Mouse (Mus musculus) CH12.LX (cell line): ENCODE measurements around the gene Rplp2. TPM values are rescaled to one million over a fixed set of nuclear protein-coding genes. Genes with fewer than 3 reads are reported as not detected.

Experiments used
- DNase-seq: peaks from one replicate; pipeline ENCODE4 v3.0.0-alpha.2; 2013; ENCODE audit errors: extremely low read depth
- H3K27ac ChIP-seq: 2 replicates; pipeline ENCODE4 v1.5.1; 2012; ENCODE audit warnings: low read depth, mild to moderate bottlenecking, control low read depth, moderate library complexity; ENCODE audit not compliant: insufficient read depth
- H3K27me3 ChIP-seq: replicated peaks from 2 replicates; pipeline ENCODE3; 2012; ENCODE audit warnings: inconsistent platforms
- H3K36me3 ChIP-seq, 2 experiments: replicated peaks in 1 of 2; 2 replicates each; pipeline versions ENCODE3 to v1.6.1; 2012; ENCODE audit warnings: inconsistent platforms in 1 of 2, low read length in 1 of 2, mild to moderate bottlenecking in 1 of 2, mixed read lengths in 1 of 2, moderate library complexity in 1 of 2; ENCODE audit not compliant: control insufficient read depth in 1 of 2, insufficient read depth in 1 of 2
- H3K4me1 ChIP-seq, 2 experiments: 2 replicates each; pipeline ENCODE4 v1.6.1; 2012; ENCODE audit warnings: inconsistent platforms in 1 of 2, moderate library complexity in 1 of 2; ENCODE audit not compliant: insufficient read depth in 2 of 2, control insufficient read depth in 1 of 2
- H3K4me2 ChIP-seq: 2 replicates; pipeline ENCODE4 v1.6.1; 2012; ENCODE audit warnings: low read depth, mild to moderate bottlenecking, control low read depth; ENCODE audit not compliant: poor library complexity, insufficient read depth, severe bottlenecking
- H3K4me3 ChIP-seq, 3 experiments: fragments of 150-350 bp in 1 of 3; sonication (generic) in 1 of 3; replicated peaks in 1 of 3; 2 replicates each; pipeline versions ENCODE3 to v1.5.1; 2011 to 2012; ENCODE audit warnings: low read depth in 2 of 3, low read length in 2 of 3, mild to moderate bottlenecking in 2 of 3, moderate library complexity in 2 of 3, control low read depth in 1 of 3, improper control_type of control experiment in 1 of 3, inconsistent platforms in 1 of 3, mixed read lengths in 1 of 3; ENCODE audit not compliant: poor library complexity in 1 of 3
- H3K79me2 ChIP-seq: replicated peaks from 2 replicates; pipeline ENCODE4 v1.6.1; 2012; ENCODE audit warnings: mild to moderate bottlenecking, moderate library complexity; ENCODE audit not compliant: control insufficient read depth, poor library complexity, insufficient read depth, severe bottlenecking; ENCODE audit errors: extremely low read depth
- H3K9ac ChIP-seq: 2 replicates; pipeline ENCODE4 v1.6.1; 2012; ENCODE audit warnings: low read depth, mild to moderate bottlenecking, control low read depth, moderate library complexity; ENCODE audit not compliant: insufficient read depth
- H3K9me3 ChIP-seq: replicated peaks from 2 replicates; pipeline ENCODE3; 2012; ENCODE audit warnings: low read length, inconsistent platforms, mixed read lengths
- BHLHE40 ChIP-seq: IDR thresholded peaks from 2 replicates; pipeline ENCODE4 v1.6.1; 2011; ENCODE audit warnings: mild to moderate bottlenecking, low read depth, low read length, improper control_type of control experiment
- CHD1 ChIP-seq: IDR thresholded peaks from 2 replicates; pipeline ENCODE4 v1.6.1; 2012; ENCODE audit warnings: low read depth, low read length, improper control_type of control experiment, inconsistent platforms
- CHD2 ChIP-seq: IDR thresholded peaks from 2 replicates; pipeline ENCODE4 v1.6.1; 2011; ENCODE audit warnings: low read length, improper control_type of control experiment
- EP300 ChIP-seq: IDR thresholded peaks from 2 replicates; pipeline ENCODE4 v1.6.1; 2011; ENCODE audit warnings: low read length, improper control_type of control experiment
- ETS1 ChIP-seq: conservative IDR thresholded peaks from 2 replicates; pipeline ENCODE4 v1.6.1; 2012; ENCODE audit warnings: low read depth, mild to moderate bottlenecking, inconsistent platforms, low read length, improper control_type of control experiment, moderate library complexity
- GABPA ChIP-seq: IDR thresholded peaks from 2 replicates; pipeline ENCODE4 v1.6.1; 2012; ENCODE audit warnings: low read depth, low read length, improper control_type of control experiment, inconsistent platforms; ENCODE audit not compliant: insufficient replicate concordance
- IRF4 ChIP-seq: IDR thresholded peaks from 2 replicates; pipeline ENCODE4 v1.6.1; 2014; ENCODE audit warnings: low read depth, mild to moderate bottlenecking, inconsistent platforms, low read length, improper control_type of control experiment
- KAT2A ChIP-seq: IDR thresholded peaks from 2 replicates; pipeline ENCODE4 v1.6.1; 2012; ENCODE audit warnings: low read length, improper control_type of control experiment, inconsistent platforms; ENCODE audit not compliant: insufficient replicate concordance
- MAZ ChIP-seq: IDR thresholded peaks from 2 replicates; pipeline ENCODE4 v1.6.1; 2012; ENCODE audit warnings: low read depth, mild to moderate bottlenecking, inconsistent platforms, low read length, improper control_type of control experiment, moderate library complexity
- MYC ChIP-seq: IDR thresholded peaks from 2 replicates; pipeline ENCODE4 v1.6.1; 2011; ENCODE audit warnings: low read depth, mild to moderate bottlenecking, improper control_type of control experiment, low read length
- NELFE ChIP-seq: IDR thresholded peaks from 2 replicates; pipeline ENCODE4 v1.6.1; 2011; ENCODE audit warnings: low read depth, low read length, improper control_type of control experiment
- NRF1 ChIP-seq: IDR thresholded peaks from 2 replicates; pipeline ENCODE4 v1.6.1; 2014; ENCODE audit warnings: low read depth, mild to moderate bottlenecking, inconsistent platforms, low read length, improper control_type of control experiment, moderate library complexity
- SMC3 ChIP-seq: IDR thresholded peaks from 2 replicates; pipeline ENCODE4 v1.6.1; 2011; ENCODE audit warnings: low read depth, low read length, improper control_type of control experiment
- TBP ChIP-seq: conservative IDR thresholded peaks from 2 replicates; pipeline ENCODE4 v1.6.1; 2011; ENCODE audit warnings: low read depth, low read length, improper control_type of control experiment
- TCF12 ChIP-seq: IDR thresholded peaks from 2 replicates; pipeline ENCODE4 v1.6.1; 2014; ENCODE audit warnings: low read depth, mild to moderate bottlenecking, inconsistent platforms, low read length, improper control_type of control experiment
- UBTF ChIP-seq: IDR thresholded peaks from 2 replicates; pipeline ENCODE4 v1.6.1; 2012; ENCODE audit warnings: low read depth, mild to moderate bottlenecking, inconsistent platforms, low read length, improper control_type of control experiment, moderate library complexity
- USF1 ChIP-seq: IDR thresholded peaks from 2 replicates; pipeline ENCODE4 v1.6.1; 2014; ENCODE audit warnings: low read depth, mild to moderate bottlenecking, inconsistent platforms, low read length, improper control_type of control experiment
- USF2 ChIP-seq: conservative IDR thresholded peaks from 2 replicates; pipeline ENCODE4 v1.6.1; 2011; ENCODE audit warnings: low read depth, low read length, improper control_type of control experiment
- ZKSCAN1 ChIP-seq: IDR thresholded peaks from 2 replicates; pipeline ENCODE4 v1.6.1; 2012; ENCODE audit warnings: low read depth, inconsistent platforms, low read length, improper control_type of control experiment, borderline replicate concordance
- ZNF384 ChIP-seq: IDR thresholded peaks from 2 replicates; pipeline ENCODE4 v1.6.1; 2012; ENCODE audit warnings: low read depth, low read length, improper control_type of control experiment, inconsistent platforms
- dilution Hi-C: fragments of 300-500 bp; cut with MboI; formaldehyde crosslinking; loops from 2 replicates; pipeline ENCODE4 v1.14.3; 2020; ENCODE audit warnings: low sequenced_read_pairs; ENCODE audit not compliant: extremely low pct_unique_long_range_greater_than_20kb, extremely low pct_ligation_motif_present
- in situ Hi-C: fragments of 300-500 bp; cut with MboI; formaldehyde crosslinking; loops from 3 replicates; pipeline ENCODE4 v1.14.3; 2019; ENCODE audit warnings: low sequenced_read_pairs, low pct_ligation_motif_present, low pct_unique_long_range_greater_than_20kb, mixed read lengths
- polyA plus RNA-seq: library from polyadenylated mRNA; unstranded; fragments of >175 nt; gene quantifications from 2 replicates; pipeline ENCODE4 v1.2.1, GENCODE M21; 2012; ENCODE audit warnings: low read depth; ENCODE audit not compliant: insufficient read length
- total RNA-seq, 2 experiments: library from RNA; depleted of rRNA; stranded (reverse); fragments of 300-350 nt in 1 of 2; fragments of >200 nt in 1 of 2; gene quantifications; 2 replicates each; pipeline ENCODE4 v1.2.3; 2012 to 2014

Rplp2 gene
- total and polyA plus RNA-seq, 3 experiments = 791 to 3,416 (median 2,025) TPM

- no peak for TF ChIP-seq CHD1
- TF ChIP-seq SMC3 = no peak
Measured at GRCm38 (mm10) chr7:141435129-141435855, 11.9 kb upstream of the Rplp2 start (continued).

DNA sequence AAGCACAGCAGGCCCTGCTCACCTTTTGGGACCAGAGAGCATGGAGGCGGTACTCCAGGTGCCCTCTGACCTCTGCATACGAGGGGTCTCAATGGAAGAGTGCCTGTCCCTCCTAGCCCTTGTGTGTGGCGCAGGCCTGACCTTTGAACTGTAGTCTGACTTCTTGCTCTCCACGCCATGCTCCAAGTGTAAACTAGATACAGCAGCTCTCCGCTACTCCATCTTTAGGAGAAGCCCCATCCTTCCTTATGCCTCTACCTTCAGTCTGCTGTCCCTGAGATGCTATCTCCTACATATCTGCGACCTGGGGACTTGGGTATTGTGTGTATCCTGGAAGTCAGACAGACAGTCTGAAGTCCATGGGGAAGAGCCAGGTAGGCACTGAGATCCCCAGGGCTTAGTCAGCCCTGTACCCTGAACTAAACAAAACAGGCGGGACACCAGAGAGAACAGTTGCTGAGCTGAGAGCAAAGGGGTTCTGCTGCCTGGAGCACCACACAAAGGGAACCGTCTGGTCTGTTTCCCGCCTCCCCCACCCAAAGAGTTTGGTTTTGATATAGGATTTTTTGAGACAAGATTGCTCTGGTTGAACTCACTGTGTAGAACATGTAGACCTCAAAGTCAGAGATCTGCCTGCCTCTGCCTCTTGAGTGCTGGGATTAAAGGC, 11.2 kb upstream of the Rplp2 start:
- H3K79me2 ChIP-seq = peaks cover 12% of the 10 kb centered on the region
- peaks cover 60 to 66% of the 10 kb centered on the region in 2 experiments for H3K36me3 ChIP-seq
- DNase-seq = no peak
- dilution Hi-C loops = no loop called here
- H3K4me1 ChIP-seq = peaks cover 20 to 44% of the 10 kb centered on the region in 2 experiments
- no peak for TF ChIP-seq ZNF384
- no peak for TF ChIP-seq UBTF
- no peak for TF ChIP-seq BHLHE40
- no peak for TF ChIP-seq EP300
- no peak for TF ChIP-seq KAT2A
- TF ChIP-seq ETS1 = no peak
- no peak for TF ChIP-seq MAZ
- TF ChIP-seq GABPA = no peak
- no peak for TF ChIP-seq NRF1
- no peak for TF ChIP-seq TCF12
- no peak for TF ChIP-seq TBP
- no peak for TF ChIP-seq USF2
- no peak for TF ChIP-seq IRF4
- TF ChIP-seq NELFE = no peak
- no peak for TF ChIP-seq CHD2
- no peak for TF ChIP-seq ZKSCAN1
- no peak for TF ChIP-seq SMC3
- no peak for TF ChIP-seq USF1
- no peak for TF ChIP-seq MYC
- TF ChIP-seq, all 38 proteins: peak for 0
- peak overlapping the region; percentile 92 for H3K4me2 ChIP-seq
- H3K27me3 ChIP-seq = no peaks in the 10 kb centered on the region
- no peaks in the 10 kb centered on the region for H3K9me3 ChIP-seq
- H3K27ac ChIP-seq = peak overlapping the region; percentile 28; the same call in 1 of the 2 replicates
- in situ Hi-C loops = no loop called here
- peak overlapping the region; percentile 50 to 70 (median 51) for H3K4me3 ChIP-seq
- H3K9ac ChIP-seq = peak overlapping the region; percentile 45
